Mouse (Mus musculus) pancreas, adult 10 weeks (tissue): Measurements from ENCODE around the gene Olfr248. TPM values are rescaled to one million over a fixed set of nuclear protein-coding genes. Genes with fewer than 3 reads are reported as not detected.

Source experiments
- polyA plus RNA-seq: library from polyadenylated mRNA; stranded (reverse); fragments of 350-450 nt; fragmentation: Illumina TruSeq; extraction: RNeasy Lipid Tissue Mini Kit (QIAGEN cat#74804); gene quantifications from one replicate; pipeline ENCODE4 v1.2.3, GENCODE M21; 2015; ENCODE audit warnings: low read depth, low replicate concordance; ENCODE audit not compliant: insufficient read depth

Gene Olfr248
- not detected for polyA plus RNA-seq

DNA sequence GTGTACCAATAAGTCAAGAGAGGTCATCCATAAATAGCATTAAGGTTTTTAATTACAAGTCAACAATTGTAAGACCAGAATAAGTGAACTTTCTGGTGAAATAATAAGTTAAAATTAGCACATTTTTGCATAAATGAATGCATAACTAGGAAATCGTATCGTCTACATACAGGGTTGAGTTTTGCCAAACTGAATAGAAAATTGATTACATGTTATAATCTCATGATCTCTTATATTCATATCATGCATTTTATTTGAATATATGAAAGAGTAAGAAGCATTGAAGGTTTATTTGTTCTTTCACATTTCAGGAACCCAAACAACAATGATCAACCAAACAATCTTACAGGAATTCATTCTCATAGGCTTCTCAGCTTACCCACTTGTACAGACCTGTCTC is at the start of gene Olfr248:
Gene Olfr248, plus strand, starts transcription at position 301 of the 400 bp plus-strand sequence.

DNA sequence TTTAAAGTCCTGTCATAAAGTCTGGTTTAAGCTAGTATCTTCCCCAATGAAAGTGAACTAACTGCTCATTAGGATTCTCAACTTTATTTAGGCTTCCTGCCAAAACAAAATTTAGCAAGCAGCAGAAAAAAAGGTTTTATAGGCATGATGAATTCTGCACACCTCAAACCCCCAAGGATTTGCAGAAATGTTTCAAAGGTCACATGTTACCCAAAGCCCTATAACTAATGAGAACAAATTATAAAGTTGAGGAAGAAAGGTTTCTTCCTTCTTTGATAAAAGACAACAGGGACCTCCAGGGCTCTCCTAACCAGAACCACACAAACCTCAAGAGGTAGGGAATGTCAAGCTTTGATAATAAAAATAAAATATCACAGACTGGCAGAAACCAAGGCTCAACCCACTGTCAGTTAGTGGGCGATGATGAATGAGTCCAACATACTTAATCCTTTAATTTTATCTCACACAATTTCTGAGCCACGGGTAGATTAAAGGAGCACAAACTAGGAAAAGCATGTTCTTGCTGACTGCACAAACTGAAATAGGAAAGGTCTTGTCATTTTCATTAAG is 25.9 kb upstream of the Olfr248 start, which contains the start of gene Olfr417:
Gene Olfr417, plus strand, starts transcription at position 241 of the 570 bp plus-strand sequence.

DNA sequence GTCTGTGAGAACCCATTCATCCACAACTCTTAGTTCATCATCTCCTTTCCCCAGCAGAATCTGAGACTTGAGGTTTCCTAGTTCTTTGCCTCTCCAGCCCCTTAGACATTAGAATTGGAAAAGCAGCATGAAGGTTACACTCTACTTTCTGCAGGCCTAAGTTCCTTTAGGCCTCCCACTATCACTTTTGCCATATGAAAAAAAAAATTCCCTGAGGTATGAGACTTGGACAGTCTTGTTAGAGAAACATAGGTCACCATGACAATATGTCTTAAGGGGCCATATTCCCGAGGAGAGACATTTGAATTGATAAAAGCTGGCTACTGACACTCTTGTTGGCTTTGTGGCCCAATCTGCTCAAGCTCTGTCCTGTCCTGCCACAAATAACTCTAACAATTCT is 32.9 kb downstream of the Olfr248 start, which contains the start of gene Olfr414:
Gene Olfr414, plus strand, starts transcription at position 301 of the 400 bp plus-strand sequence.

Other genes with a start within 250 kb of the Olfr248 start
- gene Olfr420, start 235.4 kb upstream of the Olfr248 start, polyA plus RNA-seq = not detected
- 0.17 TPM for gene Spta1, start 218.3 kb upstream of the Olfr248 start, polyA plus RNA-seq
- not detected for gene Olfr419, start 139.0 kb upstream of the Olfr248 start, polyA plus RNA-seq
- not detected for gene Mptx1, start 60.5 kb upstream of the Olfr248 start, polyA plus RNA-seq
- not detected for gene Olfr417, start 25.9 kb upstream of the Olfr248 start, polyA plus RNA-seq
- gene Olfr414, start 33.0 kb downstream of the Olfr248 start, polyA plus RNA-seq = not detected
- gene Olfr220, start 51.0 kb downstream of the Olfr248 start, polyA plus RNA-seq = not detected
- 2.8 TPM for gene Fmn2, start 110.8 kb downstream of the Olfr248 start, polyA plus RNA-seq